Mouse (Mus musculus) embryonic fibroblast, embryonic 13.5 days (primary cell): ENCODE results near the gene Pla1a.

Source experiments
- CTCF ChIP-seq: IDR thresholded peaks from 2 replicates; pipeline ENCODE4 v1.5.1; 2011; ENCODE audit warnings: mild to moderate bottlenecking, control low read depth, low read length, moderate library complexity, borderline replicate concordance; ENCODE audit not compliant: insufficient read depth
- POLR2A ChIP-seq: IDR thresholded peaks from 2 replicates; pipeline ENCODE4 v1.6.1; 2011; ENCODE audit warnings: low read depth, mild to moderate bottlenecking, control low read depth, low read length, moderate library complexity

- TF ChIP-seq CTCF (no peak), POLR2A (no peak)
Measured at GRCm38 (mm10) chr16:38361933-38362332, 71.0 kb downstream of the Pla1a start, which contains the start of gene Popdc2.
